Mouse (Mus musculus): ENCODE measurements around the gene Hmgcs2. TPM values are rescaled to one million over a fixed set of nuclear protein-coding genes. Genes with fewer than 3 reads are reported as not detected.
A peak's percentile ranks its signal among the peaks of the same experiment; 100 is the strongest.

Gene Hmgcs2
- total RNA-seq, 2 experiments from 2014 or later, result 7.0 to 8.8 TPM

GRCm38 (mm10) chr3:98336661-98337654 lies 56.7 kb downstream of the Hmgcs2 start:
- DNase-seq (ENCODE audit: low spot score in 2 of 2), result no peak

GRCm38 (mm10) chr3:98338584-98339041 lies 58.4 kb downstream of the Hmgcs2 start:
- DNase-seq (ENCODE audit: low spot score in 2 of 2), result peak in 1 of 2 experiments; percentile 34

- DNase-seq (ENCODE audit: low spot score in 2 of 2), result peak; percentile 65 to 81
Measured at GRCm38 (mm10) chr3:98339097-98339705, 59.0 kb downstream of the Hmgcs2 start.

GRCm38 (mm10) chr3:98339706-98340109 lies 59.5 kb downstream of the Hmgcs2 start, which contains the start of gene Phgdh:
Gene Phgdh, minus strand, starts transcription at chr3:98339990.
- DNase-seq (ENCODE audit: low spot score in 2 of 2), result peak; percentile 42 to 63

- no peak for DNase-seq (ENCODE audit: low spot score in 2 of 2)
Measured at GRCm38 (mm10) chr3:98340818-98341594, 60.8 kb downstream of the Hmgcs2 start.

GRCm38 (mm10) chr3:98343235-98343634 lies 63.0 kb downstream of the Hmgcs2 start:
- DNase-seq (ENCODE audit: low spot score in 2 of 2), result no peak

GRCm38 (mm10) chr3:98348106-98348505 lies 67.9 kb downstream of the Hmgcs2 start:
- DNase-seq (ENCODE audit: low spot score in 2 of 2), result no peak

- DNase-seq (ENCODE audit: low spot score in 2 of 2), result no peak
Measured at GRCm38 (mm10) chr3:98348705-98349104, 68.5 kb downstream of the Hmgcs2 start.

GRCm38 (mm10) chr3:98353892-98354291 lies 73.7 kb downstream of the Hmgcs2 start:
- peak; percentile 22 to 83 for DNase-seq (ENCODE audit: low spot score in 2 of 2)

- no peak for DNase-seq (ENCODE audit: low spot score in 2 of 2)
Measured at GRCm38 (mm10) chr3:98355344-98356025, 75.2 kb downstream of the Hmgcs2 start.

GRCm38 (mm10) chr3:98356026-98356365 lies 75.8 kb downstream of the Hmgcs2 start:
- no peak for DNase-seq (ENCODE audit: low spot score in 2 of 2)

- DNase-seq (ENCODE audit: low spot score in 2 of 2), result no peak
Measured at GRCm38 (mm10) chr3:98356632-98357370, 76.6 kb downstream of the Hmgcs2 start.

Other genes starting within 250 kb of the Hmgcs2 start
- not detected for gene Adam30, start 119.8 kb upstream of the Hmgcs2 start, total RNA-seq (2021)
- gene Reg4, start 58.3 kb upstream of the Hmgcs2 start, total RNA-seq (2021), result not detected
- gene Phgdh, start 59.6 kb downstream of the Hmgcs2 start, total RNA-seq (2021), result 10 to 100 TPM; 65.4 to 68.8 TPM
- 10 to 100 TPM; 25.8 to 27.0 TPM for gene Zfp697, start 102.0 kb downstream of the Hmgcs2 start, total RNA-seq (2021)
- not detected for gene Gm4450, start 176.7 kb downstream of the Hmgcs2 start, total RNA-seq (2021)
- not detected for gene Hsd3b4, start 230.1 kb downstream of the Hmgcs2 start, total RNA-seq (2021)